Mouse (Mus musculus) fat pad, adult 2 months (tissue): Measurements from ENCODE around the gene Cnksr2.

Experiments used
- DNase-seq: peaks from one replicate; pipeline ENCODE4 v3.0.0-alpha.2; 2011; ENCODE audit warnings: low read depth, low spot score; ENCODE audit errors: extremely low read depth

The Cnksr2 gene

GRCm38 (mm10) chrX:158043057-158043843 lies at the start of gene Cnksr2:
TSS of gene Cnksr2 (minus strand) at chrX:158043294.
- DNase-seq: no peak

- no peak for DNase-seq
Measured at GRCm38 (mm10) chrX:158043844-158044140, 698 bp upstream of the Cnksr2 start.

- no peak for DNase-seq
Measured at GRCm38 (mm10) chrX:158042255-158043056, 638 bp downstream of the Cnksr2 start.

DNA sequence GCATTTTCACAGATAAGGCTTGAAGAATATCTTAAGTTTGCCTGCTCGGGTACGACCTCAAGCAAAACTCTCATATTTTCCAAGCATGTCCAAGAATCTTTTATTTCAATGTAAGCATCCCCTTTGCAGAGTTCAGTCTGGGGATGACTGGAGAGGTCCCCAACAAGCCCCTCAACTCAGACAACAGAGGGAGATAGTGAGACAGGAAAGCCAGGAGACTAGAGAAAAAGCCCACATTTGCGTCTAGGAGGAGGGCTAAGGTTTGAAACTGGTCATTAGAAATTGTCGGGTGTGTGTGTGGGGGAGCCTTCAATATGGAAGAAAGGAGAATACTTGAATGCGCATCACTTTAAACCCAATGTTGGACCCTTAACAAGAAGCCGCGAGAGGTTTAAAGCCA lies 1.4 kb downstream of the Cnksr2 start:
- no peak for DNase-seq

GRCm38 (mm10) chrX:157951698-157952097 lies 91.4 kb downstream of the Cnksr2 start:
- no peak for DNase-seq

DNA sequence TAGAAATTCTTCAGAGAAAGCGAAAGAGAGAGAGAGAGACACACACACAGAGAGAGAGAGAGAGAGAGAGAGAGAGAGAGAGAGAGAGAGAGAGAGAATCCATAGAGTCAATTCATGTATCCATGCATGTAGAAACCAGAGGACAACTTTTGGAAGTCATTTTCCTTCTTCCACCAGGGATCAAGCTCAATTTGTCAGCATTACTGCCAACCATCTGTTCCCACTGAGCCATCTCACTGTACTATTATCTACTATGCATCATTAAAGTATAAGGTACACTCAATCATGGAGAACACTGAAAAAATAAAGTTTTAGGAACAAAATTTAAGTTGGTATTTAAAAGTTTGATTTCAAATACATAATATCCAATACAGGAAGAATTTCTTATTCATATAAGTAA lies 93.8 kb downstream of the Cnksr2 start:
- DNase-seq: no peak

GRCm38 (mm10) chrX:157945121-157945520 lies 98.0 kb downstream of the Cnksr2 start:
- DNase-seq: no peak

GRCm38 (mm10) chrX:157936611-157937010 lies 106.5 kb downstream of the Cnksr2 start:
- DNase-seq: no peak

DNA sequence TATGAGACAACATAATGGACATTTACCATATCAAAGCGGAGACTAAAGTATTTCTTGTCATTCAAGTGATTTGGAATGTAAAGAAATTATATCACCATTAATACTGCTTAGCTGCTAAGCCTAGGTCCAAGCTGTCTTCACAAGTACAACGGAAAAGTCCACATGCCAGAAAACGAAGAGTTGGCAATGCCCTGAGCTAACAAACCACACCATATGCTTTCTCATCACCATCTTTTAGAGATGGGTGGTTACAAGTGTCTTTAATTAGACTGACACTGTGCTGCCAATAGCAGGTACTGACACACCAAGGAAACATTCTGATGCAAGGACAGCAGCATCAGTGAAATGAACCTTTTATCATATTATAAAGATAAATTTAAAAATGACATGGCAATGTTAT lies 123.0 kb downstream of the Cnksr2 start:
- no peak for DNase-seq

DNA sequence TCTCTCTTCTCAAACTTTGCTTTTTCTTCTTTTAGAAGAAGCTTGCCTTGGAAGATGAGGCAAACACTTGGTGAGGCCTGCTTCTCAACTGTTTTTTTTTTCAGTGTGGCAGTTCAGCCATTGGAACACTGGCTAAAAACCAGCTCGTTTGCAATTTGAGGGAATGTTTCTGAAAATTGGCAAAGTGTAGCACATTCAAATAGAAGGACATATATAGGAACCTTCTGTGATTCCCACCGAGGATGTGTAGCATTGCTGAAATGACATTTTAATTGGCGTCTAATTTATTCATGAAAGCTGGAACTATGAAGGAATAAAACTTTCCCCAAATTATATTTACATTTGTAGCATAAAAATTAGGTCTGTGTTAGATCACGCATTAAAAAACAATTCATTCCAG lies 213.1 kb downstream of the Cnksr2 start:
- no peak for DNase-seq

DNA sequence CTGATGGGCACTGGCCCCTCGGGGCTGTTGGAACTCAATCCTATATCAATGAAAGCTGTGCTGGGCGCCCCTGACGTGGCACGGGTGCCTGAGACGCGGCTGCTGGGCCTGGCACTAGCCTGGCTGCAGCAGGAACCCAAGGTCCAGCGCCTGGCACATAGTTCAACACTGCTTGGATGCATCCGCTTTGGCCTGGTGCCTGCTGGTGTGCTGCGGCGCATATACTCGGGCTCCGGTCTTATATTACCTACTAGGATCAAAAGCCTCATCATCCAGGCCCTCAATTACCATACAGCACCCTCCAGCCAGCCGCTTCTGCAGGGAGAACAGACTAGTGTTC lies 224.2 kb downstream of the Cnksr2 start:
- no peak for DNase-seq

DNA sequence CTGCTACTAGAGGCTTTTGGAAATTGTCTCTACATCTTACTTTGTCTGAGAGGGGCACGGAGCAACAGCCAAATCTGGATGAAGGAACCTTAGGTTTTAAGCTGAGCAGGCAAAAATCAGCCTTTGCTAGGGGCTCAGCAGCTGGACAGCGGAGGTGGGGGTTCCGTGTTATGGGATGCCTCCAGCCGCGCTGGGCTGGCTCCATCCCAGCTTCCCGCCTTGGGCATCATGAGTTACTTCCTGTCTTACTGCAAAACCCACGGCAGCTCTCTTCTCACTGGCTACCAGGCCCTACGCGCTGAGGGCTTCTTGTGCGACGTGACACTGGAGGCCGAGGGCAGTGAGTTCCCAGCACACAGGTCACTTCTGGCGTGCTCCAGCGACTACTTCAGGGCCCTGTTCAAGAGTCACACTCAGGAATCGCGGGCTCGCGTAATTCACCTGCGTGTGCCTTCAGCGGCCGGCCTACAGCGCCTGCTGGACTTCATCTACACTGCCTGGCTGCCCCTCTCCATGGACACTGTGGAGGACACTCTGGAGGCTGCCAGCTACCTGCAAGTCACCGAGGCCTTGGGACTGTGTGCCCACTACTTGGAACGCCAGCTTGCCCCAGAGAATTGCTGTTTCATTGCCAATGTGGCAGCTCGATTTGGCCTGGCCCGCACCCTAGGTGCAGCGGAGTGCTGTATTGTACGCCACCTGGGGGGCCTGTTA lies 224.7 kb downstream of the Cnksr2 start, which contains the start of gene Klhl34:
Gene Klhl34, plus strand, starts transcription at position 229 of the 714 bp plus-strand sequence.
- DNase-seq: no peak

DNA sequence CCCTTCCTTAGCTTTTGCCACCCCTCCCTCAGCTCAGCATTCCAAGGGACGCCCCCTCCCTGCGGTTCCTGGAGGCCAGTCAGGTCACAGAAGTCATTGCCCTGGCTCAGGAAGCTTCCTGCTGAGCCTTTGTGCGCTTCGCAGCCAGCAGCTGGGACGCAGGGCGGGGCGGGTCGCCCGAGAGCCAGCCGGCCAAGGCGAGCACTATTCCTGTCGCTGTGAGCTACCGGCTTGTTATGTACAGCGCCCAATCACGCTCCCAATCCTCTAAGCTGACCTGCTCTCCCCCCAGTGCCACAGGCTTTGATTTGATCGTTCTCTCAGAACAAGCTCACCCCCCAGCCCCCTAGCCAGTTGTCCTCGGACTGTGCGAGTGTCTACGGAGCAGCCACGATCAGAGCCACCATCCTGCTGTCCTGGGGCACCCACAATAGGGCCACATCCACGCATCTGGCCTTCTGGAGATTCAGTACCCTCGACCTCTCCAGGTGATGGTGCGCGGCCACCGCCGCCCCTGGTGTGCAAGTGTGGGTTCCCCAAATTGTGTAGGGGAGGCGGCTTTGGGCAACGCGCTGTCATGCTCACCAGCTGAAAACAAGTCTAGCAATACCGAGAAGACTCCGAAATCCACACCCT lies 225.4 kb downstream of the Cnksr2 start:
- DNase-seq: no peak

- DNase-seq: no peak
Measured at GRCm38 (mm10) chrX:157809721-157810120, 233.4 kb downstream of the Cnksr2 start.

- no peak for DNase-seq
Measured at GRCm38 (mm10) chrX:157801669-157802068, 241.4 kb downstream of the Cnksr2 start.
